Mouse (Mus musculus) lung, postnatal 0 days (tissue): ENCODE results near the gene Cuedc2. TPM values are rescaled to one million over a fixed set of nuclear protein-coding genes. Genes with fewer than 3 reads are reported as not detected.
A peak's percentile ranks its signal among the peaks of the same experiment; 100 is the strongest.

ENCODE experiments used
- ATAC-seq: fragments of 200-750 bp; cut with Nextera tagmentation; 2 replicates; pipeline ENCODE4 v1.8.0; 2017; ENCODE audit warnings: moderate library complexity
- DNase-seq: peaks from one replicate; pipeline ENCODE4 v3.0.0-alpha.2; 2016; ENCODE audit warnings: low spot score
- H3K27ac ChIP-seq: fragments of 300-500 bp; sonication (generic); 2 replicates; pipeline ENCODE4 v1.5.1; 2014; ENCODE audit warnings: antibody characterized with exemption, mild to moderate bottlenecking, low read length, mixed read lengths
- H3K27me3 ChIP-seq: fragments of 300-500 bp; sonication (generic); replicated peaks from 2 replicates; pipeline ENCODE4 v1.6.1; 2014; ENCODE audit warnings: low read length, mixed read lengths; ENCODE audit not compliant: insufficient read depth
- H3K36me3 ChIP-seq: fragments of 300-500 bp; sonication (generic); 2 replicates; pipeline ENCODE4 v1.6.1; 2014; ENCODE audit warnings: low read length, mixed read lengths; ENCODE audit not compliant: insufficient read depth
- H3K4me1 ChIP-seq: fragments of 300-500 bp; sonication (generic); 2 replicates; pipeline ENCODE4 v1.6.1; 2014; ENCODE audit warnings: antibody characterized with exemption, low read depth, low read length, mixed read lengths; ENCODE audit not compliant: insufficient read depth
- H3K4me2 ChIP-seq: fragments of 300-500 bp; sonication (generic); replicated peaks from 2 replicates; pipeline ENCODE4 v1.6.1; 2014; ENCODE audit warnings: low read depth, mild to moderate bottlenecking, low read length, moderate library complexity, mixed read lengths
- H3K4me3 ChIP-seq: fragments of 300-500 bp; sonication (generic); 2 replicates; pipeline ENCODE4 v1.5.1; 2014; ENCODE audit warnings: low read depth, low read length
- H3K9ac ChIP-seq: fragments of 300-500 bp; sonication (generic); replicated peaks from 2 replicates; pipeline ENCODE4 v1.6.1; 2014; ENCODE audit warnings: low read depth, mild to moderate bottlenecking
- H3K9me3 ChIP-seq: fragments of 300-500 bp; sonication (generic); 2 replicates; pipeline ENCODE4 v1.6.1; 2016; ENCODE audit warnings: low read length, mixed read lengths
- CTCF ChIP-seq: IDR thresholded peaks from 2 replicates; pipeline ENCODE4 v1.5.1; 2016; ENCODE audit warnings: antibody characterized with exemption, mild to moderate bottlenecking
- EP300 ChIP-seq: IDR thresholded peaks from 2 replicates; pipeline ENCODE4 v1.6.1; 2016; ENCODE audit warnings: antibody characterized with exemption, mild to moderate bottlenecking, control low read depth
- WGBS: fragments of 180-500 bp; shearing (Covaris S2); extraction: QIAGEN DNeasy Blood & Tissue Kit; methylation state at CpG from one replicate; pipeline ENCODE4 v1.1.7; 2014; 5-methylcytosine and 5-hydroxymethylcytosine counted together
- polyA plus RNA-seq: library from polyadenylated mRNA; unstranded; fragments of >200 nt; fragmentation: Nextera tagmentation; extraction: Ambion mirVana; gene quantifications from 2 replicates; pipeline ENCODE4 v1.2.1, GENCODE M21; 2015

Gene Cuedc2
- polyA plus RNA-seq, 1 experiment from 2014 or later = 99.9 TPM

DNA sequence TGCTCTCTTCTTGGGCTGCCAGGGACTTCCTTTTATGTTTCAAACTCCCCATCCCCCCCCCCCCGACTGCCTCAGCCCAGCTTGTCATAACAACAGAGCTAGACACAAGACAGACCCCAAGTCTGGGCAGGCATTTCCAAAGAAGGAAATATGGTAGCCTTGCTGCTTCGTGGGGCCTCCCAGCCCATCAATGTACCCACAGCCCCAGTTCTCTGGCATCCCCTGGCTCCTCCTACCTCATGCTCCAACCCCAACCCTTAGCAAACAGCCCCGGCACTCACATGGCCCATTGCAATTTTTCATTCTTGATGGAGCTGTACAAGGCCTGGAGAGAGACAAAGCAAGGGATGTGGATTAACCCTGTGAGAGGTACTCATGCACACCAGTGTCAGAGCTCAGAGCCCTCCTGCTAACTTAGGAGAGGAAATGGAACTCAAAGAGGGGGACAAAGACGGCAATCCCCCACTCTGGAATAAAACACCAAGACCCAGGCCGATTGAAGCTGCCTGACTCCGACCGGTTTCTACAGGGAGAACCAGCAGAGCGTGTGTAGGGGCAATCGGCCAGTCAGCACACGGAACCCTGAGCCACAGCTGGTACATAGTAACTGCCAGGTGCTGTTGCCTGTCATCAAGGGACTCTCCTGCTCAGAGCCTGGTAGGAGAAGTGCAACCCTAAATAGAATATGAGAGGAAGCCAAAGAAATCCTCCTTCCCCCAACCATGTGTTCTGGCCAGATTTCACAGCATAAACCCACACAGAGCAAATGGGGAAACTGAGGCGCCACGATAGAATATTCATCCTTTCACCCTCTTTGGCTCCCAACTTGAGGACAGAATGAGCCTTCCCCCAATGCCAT, 22.5 kb downstream of the Cuedc2 start:
- Histone ChIP-seq H3K9me3 (no peaks in the 10 kb centered on the region), H3K27me3 (peaks cover 65% of the 10 kb centered on the region), H3K9ac (no peak overlapping the region), H3K36me3 (peaks cover 12% of the 10 kb centered on the region), H3K4me1 (0 out of 2 replicates have a peak, but pooled peaks cover 6% of the 10 kb centered on the region), H3K4me2 (no peak overlapping the region), H3K27ac (no peak overlapping the region), H3K4me3 (no peak overlapping the region)
- no peak for ATAC-seq
- 49% methylated on average over 12 of the region's 12 CpGs for WGBS
- TF ChIP-seq EP300 = no peak
- DNase-seq = no peak

DNA sequence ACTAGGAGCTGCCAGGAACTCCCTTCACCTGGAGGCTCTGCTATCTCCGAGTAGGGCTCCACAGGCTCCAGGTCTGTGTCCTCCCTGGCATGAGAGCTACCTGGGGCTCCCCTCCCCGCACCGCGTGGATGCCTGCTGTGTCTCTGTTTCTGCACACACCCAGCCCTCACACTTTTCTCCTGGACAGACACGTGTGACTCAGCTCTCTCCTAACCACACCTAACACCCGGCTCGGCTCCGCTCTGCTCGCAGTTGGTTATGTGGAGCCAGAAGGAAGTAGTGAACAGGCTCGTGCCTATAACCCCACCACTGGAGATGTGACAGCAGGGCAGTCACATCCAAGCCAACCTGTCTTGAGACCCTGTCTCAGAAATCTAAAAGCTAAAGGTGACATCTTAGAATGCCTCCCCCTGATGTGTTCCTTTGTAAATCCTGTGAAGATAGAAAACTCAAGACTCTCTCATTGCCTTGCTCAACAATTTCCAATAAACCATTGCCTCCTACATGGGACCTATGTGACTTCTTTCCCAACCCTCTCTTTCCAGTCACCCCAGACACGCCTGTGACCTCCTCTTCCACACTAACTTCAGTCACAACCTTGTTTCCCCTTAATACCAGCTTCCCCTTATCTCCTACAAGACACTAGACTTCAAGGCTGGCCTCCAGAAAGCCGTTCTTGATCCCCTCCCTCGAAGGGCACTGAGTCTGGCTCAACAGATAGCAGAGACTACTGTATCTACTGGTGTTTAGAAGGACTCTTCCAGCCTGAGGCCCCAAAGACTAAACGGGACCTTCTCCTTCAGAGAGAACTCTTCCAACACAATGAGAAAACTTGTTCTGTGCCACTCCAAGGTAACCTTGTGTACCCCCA, 23.4 kb downstream of the Cuedc2 start:
- H3K27me3 ChIP-seq = peaks cover 59% of the 10 kb centered on the region
- no peak overlapping the region for H3K9ac ChIP-seq
- no peak overlapping the region for H3K4me2 ChIP-seq
- H3K9me3 ChIP-seq = no peaks in the 10 kb centered on the region
- H3K4me3 ChIP-seq = no peak overlapping the region
- peaks cover 18% of the 10 kb centered on the region for H3K36me3 ChIP-seq
- 27% methylated on average over 14 of the region's 14 CpGs for WGBS
- DNase-seq (peak; percentile 28), ATAC-seq (no peak)
- H3K27ac ChIP-seq = no peak overlapping the region
- 0 out of 2 replicates have a peak, but pooled peaks cover 6% of the 10 kb centered on the region for H3K4me1 ChIP-seq
- TF ChIP-seq CTCF (no peak), EP300 (no peak)

DNA sequence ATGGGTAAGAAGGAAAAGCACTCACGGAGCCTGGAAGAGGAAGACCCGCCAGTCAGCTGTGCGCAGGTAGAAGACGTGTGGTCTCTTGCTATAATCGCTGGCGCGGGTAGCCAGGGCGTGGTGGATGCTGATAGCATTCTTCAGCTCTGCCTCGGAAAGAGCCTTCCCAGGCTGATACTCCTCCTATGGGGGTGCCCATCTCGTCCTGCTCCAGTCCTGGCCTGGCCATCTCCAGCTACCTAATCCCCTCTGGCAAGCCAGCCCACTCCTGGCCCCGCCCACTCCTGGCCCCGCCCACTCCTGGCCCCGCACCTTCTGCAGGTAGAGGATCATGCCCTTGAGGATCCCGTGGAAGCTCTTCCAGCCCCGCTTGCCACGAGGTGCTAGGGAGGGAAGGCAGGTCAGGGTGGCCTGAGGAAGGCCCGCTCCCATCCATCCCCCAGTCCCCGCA, 24.3 kb downstream of the Cuedc2 start:
- Histone ChIP-seq H3K9me3 (no peaks in the 10 kb centered on the region), H3K4me1 (0 out of 2 replicates have a peak, but pooled peaks cover 7% of the 10 kb centered on the region), H3K9ac (no peak overlapping the region), H3K4me2 (no peak overlapping the region), H3K27ac (no peak overlapping the region), H3K4me3 (no peak overlapping the region), H3K27me3 (peaks cover 50% of the 10 kb centered on the region), H3K36me3 (peaks cover 24% of the 10 kb centered on the region)
- no peak for DNase-seq
- TF ChIP-seq EP300 = no peak
- TF ChIP-seq CTCF = no peak
- ATAC-seq = peak; percentile 27; the same call in 1 of the 2 replicates
- WGBS = 27% methylated on average over 16 of the region's 18 CpGs

DNA sequence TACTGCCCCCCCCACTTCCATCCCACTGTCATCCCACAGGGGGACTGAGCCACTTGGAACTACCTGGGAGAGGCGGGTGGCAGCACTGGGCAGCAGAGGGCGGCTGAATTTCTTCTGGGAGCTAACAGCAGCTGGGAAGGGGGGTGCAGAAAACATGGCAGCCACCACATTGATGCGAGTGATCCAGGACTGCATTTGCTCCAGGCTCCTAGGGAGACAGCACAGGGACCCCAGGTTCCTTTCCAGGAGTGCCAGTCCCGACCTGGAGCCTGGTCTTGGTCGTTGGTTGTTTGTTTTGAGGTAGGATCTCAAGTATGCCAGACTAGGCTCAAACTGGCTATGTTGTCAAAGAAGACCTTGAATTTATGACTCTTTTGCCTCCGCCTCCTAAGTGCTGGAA, 24.9 kb downstream of the Cuedc2 start:
- Histone ChIP-seq H3K27ac (no peak overlapping the region), H3K4me2 (no peak overlapping the region), H3K4me3 (no peak overlapping the region), H3K27me3 (peaks cover 44% of the 10 kb centered on the region), H3K9ac (no peak overlapping the region), H3K4me1 (0 out of 2 replicates have a peak, but pooled peaks cover 11% of the 10 kb centered on the region), H3K9me3 (no peaks in the 10 kb centered on the region), H3K36me3 (peaks cover 24% of the 10 kb centered on the region)
- TF ChIP-seq CTCF (no peak), EP300 (no peak)
- WGBS = 74% methylated on average over 6 of the region's 6 CpGs
- DNase-seq = no peak
- ATAC-seq = no peak

DNA sequence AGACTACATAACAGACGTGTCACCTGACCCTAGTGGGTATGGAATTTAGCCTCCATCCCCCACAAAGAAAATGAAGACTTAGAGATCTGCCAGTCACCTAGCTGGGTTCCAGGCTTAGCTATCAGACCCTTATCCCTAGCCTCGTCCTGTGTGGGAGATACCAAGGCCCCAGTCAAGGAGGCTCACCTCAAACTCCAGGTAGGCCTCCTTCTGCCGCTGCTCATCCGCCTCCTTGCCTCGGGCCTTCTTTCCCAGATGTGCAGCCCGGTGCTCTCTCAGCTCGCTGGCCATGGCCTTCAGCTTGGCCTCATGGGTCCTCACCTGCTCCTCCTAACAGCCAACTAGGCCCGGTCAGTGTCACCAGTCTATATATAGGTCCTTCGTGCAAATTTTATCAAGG, 25.4 kb downstream of the Cuedc2 start:
- peaks cover 39% of the 10 kb centered on the region for H3K27me3 ChIP-seq
- no peak overlapping the region for H3K4me3 ChIP-seq
- peaks cover 24% of the 10 kb centered on the region for H3K36me3 ChIP-seq
- no peak for ATAC-seq
- TF ChIP-seq EP300 (no peak), CTCF (no peak)
- DNase-seq = no peak
- no peaks in the 10 kb centered on the region for H3K9me3 ChIP-seq
- H3K9ac ChIP-seq = no peak overlapping the region
- 88% methylated on average over 9 of the region's 9 CpGs for WGBS
- H3K27ac ChIP-seq = no peak overlapping the region
- no peak overlapping the region for H3K4me2 ChIP-seq
- H3K4me1 ChIP-seq = 0 out of 2 replicates have a peak, but pooled peaks cover 8% of the 10 kb centered on the region

DNA sequence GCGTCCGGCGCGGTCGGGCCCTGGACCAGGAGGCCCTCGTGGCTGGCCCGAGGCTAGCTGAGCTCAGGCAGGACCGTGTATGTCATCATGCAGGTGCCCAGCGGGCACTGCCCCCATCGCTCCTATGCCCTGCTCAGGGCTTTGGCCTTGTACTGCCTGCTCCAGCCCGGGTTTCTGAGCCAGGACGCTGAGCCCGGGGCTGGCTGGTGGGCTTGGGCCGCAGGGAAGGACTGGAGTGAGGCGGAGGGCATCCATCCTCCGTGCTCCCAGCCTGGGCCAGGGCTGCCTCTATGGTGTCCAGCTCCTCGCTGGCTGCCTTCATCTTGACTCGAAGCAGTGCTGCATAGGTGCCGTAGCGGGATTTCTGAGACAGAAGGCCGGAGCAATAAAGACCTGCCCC, 25.9 kb downstream of the Cuedc2 start:
- H3K4me2 ChIP-seq = no peak overlapping the region
- no peak for TF ChIP-seq CTCF
- TF ChIP-seq EP300 = no peak
- no peak overlapping the region for H3K4me3 ChIP-seq
- DNase-seq = no peak
- no peak overlapping the region for H3K27ac ChIP-seq
- H3K9ac ChIP-seq = no peak overlapping the region
- no peaks in the 10 kb centered on the region for H3K9me3 ChIP-seq
- H3K36me3 ChIP-seq = peaks cover 24% of the 10 kb centered on the region
- ATAC-seq = no peak
- 92% methylated on average over 21 of the region's 21 CpGs for WGBS
- 0 out of 2 replicates have a peak, but pooled peaks cover 6% of the 10 kb centered on the region for H3K4me1 ChIP-seq
- peaks cover 34% of the 10 kb centered on the region for H3K27me3 ChIP-seq
